Mouse (Mus musculus) kidney, postnatal 14 days (tissue): ENCODE data around the gene Qrich1.

Source experiments
- DNase-seq: peaks from one replicate; pipeline ENCODE4 v3.0.0; 2022; ENCODE audit warnings: mixed read lengths

Gene Qrich1

DNA sequence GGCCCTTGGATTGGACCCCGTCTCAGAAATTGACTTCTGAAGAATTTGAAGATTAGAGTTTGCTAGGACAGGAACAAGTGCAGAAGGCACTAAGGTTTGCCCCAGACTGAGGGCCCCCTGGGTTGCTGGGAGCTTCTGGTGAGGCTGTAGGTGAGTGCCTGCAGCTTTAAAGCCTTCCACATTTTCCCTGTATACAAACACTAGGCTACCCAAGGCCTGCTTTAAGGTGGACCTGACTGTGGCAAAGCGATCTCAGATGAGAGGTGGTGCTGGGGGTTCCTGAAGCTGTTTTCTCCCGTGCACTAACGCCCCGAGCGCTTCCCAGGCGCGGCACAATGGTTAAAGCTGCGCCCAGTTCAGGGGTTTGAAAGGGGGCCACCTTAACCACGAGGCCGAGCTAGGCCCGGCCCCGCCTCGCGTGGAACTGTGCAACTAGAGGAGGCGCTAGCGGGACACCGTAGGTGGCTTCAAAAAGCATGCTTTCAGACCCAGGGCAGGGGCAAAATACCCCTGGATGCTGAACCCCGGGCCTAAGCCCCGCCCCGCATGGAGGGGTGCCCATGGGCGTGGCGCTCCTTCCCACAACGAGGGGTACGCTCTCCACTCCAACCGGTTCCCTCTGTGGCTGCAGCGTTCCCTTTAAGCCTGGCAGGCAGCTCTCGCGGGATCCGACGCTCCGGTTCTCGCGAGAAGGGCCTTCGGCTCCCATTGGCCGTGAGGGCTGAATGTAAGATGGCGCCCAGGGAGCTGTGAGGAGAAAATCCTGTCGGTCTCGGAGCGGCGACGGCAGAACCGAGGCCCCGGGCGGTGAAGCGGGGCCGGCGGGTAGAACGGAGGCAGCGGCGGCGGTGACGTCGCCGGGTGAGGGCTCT is at the start of gene Qrich1:
Gene Qrich1 (plus strand): TSS at position 427 of the 872 bp plus-strand sequence.
- peak; percentile 97 for DNase-seq

DNA sequence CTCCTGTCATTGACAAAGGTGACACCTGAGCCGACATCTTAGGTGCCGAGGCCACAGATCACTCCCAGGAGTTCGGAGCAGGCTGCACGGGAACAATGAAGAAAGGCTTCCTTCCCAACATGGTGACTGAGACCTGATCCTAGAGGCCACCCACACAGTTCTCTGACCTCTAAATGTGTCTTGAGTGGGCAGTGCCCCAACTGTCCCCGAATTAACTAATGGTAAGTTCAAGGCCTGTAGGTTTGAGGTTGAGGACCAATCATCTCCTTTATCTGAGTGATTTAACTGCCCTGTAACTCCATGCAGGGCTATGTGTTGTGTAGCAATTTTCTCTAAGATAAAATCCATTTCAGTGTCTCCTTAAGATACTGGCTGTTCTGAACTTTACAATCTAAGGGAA is 47.2 kb upstream of the Qrich1 start:
- DNase-seq = no peak

DNA sequence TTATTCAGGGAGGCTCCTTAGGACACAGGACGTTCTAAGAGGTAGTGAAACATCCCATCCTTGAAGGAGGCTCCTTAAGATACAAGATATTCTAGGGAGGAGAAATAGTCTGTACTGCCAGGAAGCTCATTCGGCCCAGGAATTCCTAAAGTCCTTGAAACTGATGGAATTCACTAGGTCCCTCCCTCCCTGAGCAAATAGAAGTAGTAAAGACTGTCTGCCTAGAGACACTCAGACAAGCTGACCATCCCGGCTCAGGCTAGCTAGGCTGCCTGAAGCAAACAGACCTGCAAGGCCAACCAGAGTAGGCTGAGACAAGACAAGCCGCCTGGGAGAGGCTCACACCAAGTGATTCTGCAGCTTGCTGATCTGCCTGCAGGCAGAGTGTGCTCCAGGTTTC is 46.8 kb upstream of the Qrich1 start:
- DNase-seq = no peak

DNA sequence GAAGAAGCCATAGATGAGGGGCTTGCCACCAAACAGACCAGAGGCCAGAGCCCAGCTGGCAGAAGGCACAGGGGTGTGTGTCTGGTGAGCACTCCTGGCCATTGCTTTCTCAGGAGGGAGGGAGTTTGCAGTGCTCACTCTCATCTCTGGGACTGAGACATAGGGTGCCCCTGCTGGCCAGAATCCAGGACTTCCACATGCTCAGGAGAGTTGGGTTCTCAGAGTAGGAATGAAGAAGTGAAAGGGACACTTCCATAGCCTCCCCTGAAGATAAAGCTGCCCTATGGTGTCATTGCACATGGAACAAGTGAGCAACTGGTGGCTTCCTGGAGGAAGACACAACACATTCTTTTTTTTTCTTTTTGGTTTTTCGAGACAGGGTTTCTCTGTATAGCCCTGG is 42.1 kb upstream of the Qrich1 start:
- DNase-seq = no peak

DNA sequence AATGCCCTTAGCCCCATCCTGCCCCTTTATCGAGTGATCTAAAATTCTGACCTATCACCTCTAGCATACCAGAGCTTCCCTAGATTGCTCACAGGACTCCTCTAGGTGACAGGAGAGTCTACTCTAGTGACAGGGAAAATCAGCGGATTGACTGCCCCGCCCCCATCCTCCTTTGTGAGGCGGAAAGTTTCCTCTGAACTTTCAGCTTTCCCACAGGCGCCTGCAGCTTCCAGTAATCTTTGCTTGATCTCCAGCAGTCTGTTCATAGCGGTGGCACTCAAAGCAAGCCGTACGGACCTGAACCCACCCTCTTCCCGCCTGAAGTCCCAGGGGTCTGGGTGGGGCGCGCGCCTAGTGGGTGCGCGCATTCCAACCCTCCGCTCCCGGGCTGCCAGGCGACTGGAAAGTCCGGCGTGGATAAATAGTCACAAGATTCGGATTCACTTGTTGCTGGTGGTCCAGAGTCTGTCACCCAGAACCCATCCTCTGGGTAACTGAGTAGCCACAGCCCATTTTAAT is 37.9 kb upstream of the Qrich1 start:
- peak; percentile 91 for DNase-seq

DNA sequence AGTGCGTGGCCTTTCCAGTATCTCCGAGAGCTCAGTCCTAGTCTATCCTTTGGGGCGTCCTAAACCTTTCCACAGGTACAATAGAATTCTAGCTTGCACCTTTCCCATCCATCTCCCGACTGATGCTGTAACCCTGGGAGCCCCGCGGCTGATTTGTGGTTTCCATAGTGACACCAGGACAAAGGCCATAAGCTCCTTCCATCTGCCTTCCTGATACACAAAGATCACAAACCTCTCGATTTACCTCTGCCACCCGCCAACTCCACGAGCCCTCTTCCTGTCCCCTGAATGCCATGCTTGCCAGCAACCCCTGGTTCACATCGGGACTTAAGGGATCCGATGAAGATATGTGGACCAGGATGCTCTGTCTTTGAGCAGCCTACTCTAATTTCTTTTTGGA is 37.4 kb upstream of the Qrich1 start:
- no peak for DNase-seq

DNA sequence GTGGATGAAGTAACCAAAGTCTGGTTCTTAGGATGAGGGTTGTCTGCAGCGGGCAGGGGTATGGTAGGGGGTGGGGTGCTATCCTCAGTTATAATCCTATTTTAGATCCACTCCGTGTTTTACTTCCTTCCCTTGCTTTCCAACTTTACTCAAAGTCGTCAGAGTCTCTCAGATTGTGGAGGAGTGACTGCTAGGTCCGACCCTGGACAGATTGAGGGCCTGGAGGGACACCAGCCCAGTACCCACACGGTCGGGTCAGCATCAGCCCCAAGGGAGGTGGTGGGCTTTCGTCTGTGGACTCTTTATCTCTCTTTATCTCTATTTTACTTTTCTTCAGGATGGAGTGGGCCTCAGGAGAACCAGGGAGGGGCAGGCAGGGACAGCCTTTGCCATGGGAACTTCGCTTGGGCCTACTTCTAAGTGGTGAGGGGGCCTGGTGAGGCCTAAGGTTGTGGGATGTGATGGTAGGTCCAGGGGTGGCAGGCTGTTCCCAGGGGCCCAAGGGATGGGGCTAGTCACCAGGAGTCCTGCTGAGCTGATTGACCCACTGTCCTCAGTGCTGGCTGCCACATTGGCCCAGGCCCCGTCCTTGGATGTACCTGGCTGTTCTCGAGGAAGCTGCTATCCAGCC is 36.8 kb upstream of the Qrich1 start, which contains the start of gene Lamb2:
Gene Lamb2 (plus strand): TSS at position 16 of the 631 bp plus-strand sequence.
- peak; percentile 71 for DNase-seq

DNA sequence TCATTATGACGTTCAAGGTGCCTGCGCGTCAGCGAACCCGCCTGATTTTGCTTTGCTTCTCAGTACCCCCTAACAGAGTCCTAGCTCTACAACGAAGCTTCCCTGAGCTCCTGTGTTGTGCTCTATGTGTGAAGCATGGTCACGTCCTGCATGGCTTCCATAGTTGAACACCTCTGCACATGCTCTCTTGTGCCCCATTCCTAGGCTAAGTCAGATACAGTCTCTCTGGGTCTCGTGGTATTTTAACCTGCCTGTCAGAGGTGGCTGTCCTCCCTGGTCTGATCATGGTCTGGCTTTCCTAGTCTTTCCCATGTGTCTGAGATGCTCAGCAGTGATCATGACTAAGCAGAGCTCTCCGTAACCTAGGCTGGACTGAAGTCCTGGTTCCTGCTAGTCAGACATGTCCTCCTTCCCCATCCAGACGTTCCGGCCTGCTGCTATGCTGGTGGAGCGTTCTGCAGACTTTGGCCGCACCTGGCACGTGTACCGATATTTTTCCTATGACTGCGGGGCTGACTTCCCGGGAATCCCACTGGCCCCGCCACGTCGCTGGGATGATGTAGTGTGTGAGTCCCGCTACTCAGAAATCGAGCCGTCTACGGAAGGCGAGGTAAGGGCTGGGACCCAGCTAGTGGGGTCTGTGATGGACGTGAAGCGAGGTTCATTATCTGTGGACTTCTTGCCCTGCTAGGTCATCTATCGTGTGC is 35.6 kb upstream of the Qrich1 start:
- no peak for DNase-seq

DNA sequence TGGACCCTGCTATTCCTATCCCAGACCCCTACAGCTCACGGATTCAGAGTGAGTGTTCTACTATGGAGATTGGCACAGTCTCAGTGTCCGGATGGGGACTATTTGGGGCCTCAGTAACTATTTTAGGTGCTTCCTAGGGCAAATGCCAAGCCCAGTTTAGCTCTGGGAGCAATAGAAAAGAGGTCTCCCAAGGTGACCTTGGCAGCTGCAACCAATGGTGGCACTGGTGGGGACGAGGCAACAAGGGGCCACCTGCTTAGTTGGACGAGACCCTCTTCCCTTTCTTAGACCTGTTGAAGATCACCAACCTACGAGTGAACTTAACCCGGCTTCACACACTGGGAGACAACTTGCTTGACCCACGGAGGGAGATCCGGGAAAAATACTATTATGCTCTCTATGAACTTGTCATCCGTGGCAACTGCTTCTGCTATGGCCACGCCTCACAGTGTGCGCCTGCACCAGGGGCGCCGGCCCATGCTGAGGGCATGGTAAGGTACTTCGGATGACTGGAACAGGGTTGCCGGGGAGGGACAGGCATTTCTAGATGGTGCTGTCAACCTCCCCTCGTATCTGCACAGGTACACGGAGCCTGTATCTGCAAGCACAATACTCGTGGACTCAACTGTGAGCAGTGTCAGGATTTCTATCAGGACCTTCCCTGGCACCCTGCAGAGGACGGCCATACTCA is 34.9 kb upstream of the Qrich1 start:
- peak; percentile 1 for DNase-seq

DNA sequence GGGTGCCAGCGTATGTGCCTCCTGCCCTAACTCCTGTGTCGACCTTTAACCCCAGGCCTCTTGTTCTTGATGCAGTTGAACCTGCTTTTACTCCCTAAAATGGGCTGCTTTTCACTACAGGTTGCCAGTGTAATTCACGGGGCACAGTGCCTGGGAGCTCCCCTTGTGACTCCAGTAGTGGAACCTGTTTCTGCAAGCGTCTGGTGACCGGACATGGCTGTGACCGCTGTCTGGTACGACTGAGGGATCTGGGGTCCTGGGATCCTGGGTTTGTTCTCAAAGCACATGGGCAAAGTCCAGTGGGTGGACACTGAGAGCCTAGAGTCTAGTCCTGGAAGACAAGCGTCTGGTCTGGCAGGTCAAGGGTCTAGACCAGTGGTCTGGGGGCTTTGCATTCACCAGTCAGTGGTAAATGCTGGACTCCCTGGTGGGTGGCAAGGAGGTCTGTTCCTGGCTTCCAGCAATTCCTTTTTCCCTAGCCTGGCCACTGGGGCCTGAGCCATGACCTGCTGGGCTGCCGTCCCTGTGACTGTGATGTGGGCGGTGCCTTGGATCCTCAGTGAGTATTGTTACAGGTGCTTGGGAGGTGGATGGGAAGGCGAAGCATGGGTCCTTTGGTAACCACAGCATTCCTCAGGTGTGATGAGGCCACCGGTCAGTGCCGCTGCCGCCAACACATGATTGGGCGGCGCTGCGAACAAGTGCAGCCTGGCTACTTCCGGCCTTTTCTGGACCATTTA is 33.4 kb upstream of the Qrich1 start:
- DNase-seq = no peak

DNA sequence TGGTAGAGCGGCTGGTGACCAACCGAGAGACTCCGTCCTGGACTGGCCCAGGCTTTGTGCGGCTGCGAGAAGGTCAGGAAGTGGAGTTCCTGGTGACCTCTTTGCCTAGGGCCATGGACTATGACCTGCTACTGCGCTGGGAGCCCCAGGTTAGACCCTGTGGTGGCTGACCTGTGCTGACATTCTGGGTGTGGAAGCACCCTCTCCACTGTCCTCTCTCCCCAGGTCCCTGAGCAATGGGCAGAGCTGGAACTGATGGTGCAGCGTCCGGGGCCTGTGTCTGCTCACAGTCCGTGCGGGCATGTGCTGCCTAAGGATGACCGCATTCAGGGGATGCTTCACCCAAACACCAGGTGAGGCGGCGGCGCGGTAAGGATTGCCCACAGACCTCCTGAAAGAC is 32.6 kb upstream of the Qrich1 start:
- no peak for DNase-seq

DNA sequence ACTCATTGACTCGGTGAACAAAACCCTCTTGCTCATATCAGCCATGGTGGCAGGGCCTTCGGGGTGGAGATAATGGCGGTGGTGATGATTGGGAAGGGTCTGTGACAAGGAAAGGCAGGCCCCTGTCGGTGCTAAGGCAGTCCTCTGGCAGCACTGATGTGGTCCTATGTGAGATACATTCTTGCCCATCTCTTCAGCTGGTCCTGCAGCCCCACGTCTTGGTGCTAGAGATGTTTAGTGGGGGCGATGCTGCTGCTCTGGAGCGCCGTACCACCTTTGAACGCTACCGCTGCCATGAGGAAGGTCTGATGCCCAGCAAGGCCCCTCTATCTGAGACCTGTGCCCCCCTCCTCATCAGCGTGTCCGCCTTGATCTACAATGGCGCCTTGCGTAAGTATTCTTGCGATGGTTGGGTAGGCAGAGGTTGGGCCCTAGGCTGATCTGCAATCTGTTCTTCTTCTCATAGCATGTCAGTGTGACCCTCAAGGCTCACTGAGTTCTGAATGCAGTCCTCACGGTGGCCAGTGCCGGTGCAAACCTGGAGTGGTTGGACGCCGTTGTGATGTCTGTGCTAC is 31.2 kb upstream of the Qrich1 start:
- DNase-seq = no peak

DNA sequence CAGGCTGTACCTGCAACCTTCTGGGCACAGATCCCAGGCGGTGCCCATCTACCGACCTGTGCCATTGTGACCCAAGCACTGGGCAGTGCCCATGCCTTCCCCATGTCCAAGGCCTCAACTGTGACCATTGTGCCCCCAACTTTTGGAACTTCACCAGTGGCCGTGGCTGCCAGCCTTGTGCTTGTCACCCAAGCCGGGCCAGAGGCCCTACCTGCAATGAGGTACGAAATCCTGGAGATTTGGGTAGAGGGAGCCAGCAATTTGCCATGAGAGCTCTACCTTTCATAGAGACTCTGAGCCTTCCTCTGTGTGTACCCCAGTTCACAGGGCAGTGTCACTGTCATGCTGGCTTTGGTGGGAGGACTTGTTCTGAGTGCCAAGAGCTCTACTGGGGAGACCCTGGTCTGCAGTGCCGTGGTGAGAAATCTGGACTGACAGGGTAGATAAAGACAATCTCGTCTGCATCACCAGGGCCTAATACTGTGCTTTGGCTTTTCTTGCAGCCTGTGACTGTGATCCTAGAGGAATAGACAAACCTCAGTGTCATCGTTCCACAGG is 29.6 kb upstream of the Qrich1 start:
- no peak for DNase-seq

DNA sequence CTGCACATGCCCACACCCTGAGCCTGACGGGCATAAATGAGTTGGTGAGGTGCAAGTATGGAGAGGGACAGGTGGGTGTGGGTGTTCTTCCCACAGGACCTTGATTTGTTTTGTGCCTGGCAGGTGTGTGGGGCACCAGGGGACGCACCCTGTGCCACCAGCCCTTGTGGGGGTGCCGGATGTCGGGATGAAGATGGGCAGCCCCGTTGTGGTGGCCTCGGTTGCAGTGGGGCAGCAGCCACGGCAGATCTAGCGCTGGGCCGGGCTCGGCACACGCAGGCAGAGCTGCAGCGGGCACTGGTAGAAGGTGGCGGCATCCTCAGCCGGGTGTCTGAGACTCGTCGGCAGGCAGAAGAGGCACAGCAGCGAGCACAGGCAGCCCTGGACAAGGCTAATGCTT is 28.2 kb upstream of the Qrich1 start:
- DNase-seq = no peak

DNA sequence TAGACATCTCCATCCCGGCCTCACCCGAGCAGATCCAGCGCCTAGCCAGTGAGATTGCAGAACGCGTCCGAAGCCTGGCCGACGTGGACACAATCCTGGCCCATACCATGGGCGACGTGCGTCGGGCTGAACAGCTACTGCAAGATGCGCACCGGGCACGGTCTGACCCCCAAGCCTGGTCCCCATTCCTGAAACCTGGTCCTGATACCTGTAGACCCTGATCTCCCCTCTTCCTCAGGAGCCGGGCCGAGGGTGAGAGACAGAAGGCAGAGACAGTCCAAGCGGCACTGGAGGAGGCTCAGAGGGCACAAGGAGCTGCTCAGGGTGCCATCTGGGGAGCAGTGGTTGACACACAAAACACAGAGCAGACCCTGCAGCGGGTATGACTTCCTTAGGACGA is 27.4 kb upstream of the Qrich1 start:
- DNase-seq = no peak

DNA sequence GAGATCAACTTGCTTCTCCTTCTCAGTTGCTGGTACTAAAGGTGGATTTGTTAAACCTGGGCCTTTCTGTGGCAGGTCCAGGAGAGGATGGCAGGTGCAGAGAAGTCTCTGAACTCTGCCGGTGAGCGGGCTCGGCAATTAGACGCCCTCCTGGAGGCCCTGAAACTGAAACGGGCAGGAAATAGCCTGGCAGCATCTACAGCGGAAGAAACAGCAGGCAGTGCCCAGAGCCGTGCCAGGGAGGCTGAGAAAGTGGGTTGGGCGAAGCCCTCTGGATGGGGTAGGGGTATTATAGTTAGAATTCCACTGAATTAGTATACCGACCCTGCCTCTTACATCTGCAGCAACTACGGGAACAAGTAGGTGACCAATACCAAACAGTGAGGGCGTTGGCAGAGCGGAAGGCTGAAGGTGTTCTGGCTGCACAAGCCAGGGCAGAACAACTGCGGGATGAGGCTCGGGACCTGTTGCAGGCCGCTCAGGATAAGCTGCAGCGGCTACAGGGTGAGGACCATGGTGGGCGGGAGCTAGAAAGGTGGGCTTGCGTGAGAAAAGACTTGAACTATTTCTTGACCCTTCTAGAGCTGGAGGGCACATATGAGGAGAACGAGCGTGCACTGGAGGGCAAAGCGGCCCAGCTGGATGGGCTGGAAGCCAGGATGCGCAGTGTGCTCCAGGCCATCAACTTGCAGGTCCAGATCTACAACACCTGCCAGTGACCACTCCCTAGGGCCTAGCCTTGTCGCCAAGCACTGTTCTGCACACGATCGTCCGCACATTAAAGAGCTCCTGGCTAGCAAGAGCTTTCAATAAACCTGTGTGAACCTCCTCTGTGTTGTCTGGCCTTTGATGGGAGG is 26.7 kb upstream of the Qrich1 start:
- no peak for DNase-seq

DNA sequence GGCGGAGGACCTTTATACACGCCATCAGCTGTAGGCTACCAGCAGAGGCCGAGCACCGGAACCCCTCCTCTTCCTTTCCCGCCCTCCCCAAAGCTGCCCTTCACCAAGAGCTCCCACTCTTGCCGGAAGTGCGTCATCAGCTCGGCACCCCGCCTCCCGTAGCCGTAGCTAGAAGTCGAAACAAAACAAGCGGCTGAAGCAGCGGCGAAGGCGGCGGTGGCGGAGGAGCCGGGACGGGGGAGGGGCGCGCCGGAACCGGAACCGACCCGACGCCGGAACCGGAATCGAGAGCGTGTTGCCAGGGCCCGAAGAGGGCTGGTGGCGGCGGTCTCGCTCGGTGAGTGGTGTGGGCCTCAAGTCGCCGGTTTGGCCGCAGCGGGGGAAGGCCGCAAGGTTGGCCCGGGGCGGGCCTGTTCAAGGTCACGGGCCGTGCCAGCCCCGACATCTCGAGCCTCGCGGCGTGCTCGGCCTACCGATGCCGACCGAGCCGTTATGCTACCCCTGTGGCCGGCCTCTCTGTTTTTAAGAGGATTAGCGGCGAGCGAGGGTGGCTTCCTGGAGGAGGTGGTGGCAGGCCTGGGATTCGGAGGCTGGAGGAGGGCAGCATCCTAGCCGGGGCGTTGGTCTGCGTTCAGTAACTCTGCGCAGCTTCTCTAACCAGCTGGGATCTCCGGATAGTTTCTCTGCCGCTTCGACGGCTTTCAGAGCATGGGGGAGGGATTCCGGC is 25.9 kb upstream of the Qrich1 start, which contains the start of gene Usp19:
Gene Usp19 (plus strand): TSS at position 44 of the 727 bp plus-strand sequence.
- peak; percentile 98 for DNase-seq

DNA sequence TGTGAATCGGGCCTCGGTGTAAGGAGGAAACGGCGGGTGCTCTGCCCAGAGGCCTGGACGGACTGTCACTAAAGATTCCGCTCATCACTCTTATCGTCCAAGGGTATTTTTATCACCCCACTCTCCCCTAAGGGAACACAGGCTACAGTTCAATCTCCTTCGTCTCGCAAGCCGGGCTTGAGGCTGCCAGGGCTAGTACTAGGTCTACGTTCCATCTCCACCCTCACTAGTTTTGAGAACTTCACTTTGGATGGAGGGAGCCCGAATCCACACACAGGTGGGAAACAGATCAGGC is 25.4 kb upstream of the Qrich1 start:
- no peak for DNase-seq

DNA sequence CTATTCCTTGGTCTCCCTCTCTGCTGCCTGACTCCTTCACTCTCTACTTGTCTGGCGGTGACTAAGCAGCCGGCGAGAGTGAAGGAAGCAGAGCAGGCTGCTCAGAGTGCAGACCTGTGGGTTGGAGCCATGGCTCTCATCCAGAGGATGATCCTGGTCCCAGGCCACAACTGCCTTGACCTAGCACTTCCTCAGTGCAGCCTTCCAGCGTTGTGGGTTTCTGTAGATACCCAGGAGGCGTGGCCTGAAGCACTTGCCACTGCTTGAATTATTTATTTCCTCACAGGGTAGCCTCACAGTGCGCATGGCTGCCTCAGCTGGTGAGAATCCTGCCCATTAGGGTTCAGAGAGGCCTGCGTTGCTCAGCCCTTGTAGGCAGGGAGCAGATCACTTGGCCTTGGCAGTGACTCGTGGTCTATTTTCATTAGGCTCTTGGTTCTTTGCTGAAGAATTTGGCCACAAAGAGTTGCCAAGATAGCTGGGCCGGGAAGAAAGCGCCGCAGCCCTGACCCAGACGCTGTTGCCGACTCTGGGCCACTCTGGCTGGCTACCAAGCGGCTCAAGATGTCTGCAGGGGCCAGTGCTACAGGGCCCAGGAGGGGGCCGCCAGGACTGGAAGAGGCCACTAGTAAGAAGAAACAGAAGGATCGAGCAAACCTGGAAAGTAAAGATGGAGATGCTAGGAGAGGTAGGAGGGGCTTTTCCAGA is 24.4 kb upstream of the Qrich1 start:
- peak; percentile 61 for DNase-seq
